Mouse (Mus musculus): Measurements from ENCODE around the gene Rpn1.
"Not testable (repeated sequence)": the region's sequence is repeated elsewhere in the genome, so short reads cannot be mapped to it uniquely, and the experiment has no call there.

Rpn1 gene

GRCm38 (mm10) chr6:88119309-88119708, 35.0 kb downstream of the Rpn1 start:
- no peak for DNase-seq (ENCODE audit: low spot score in 2 of 2)

- no peak for DNase-seq (ENCODE audit: low spot score in 2 of 2)
Observed at GRCm38 (mm10) chr6:88120813-88121212, 36.5 kb downstream of the Rpn1 start.

- no peak for DNase-seq (ENCODE audit: low spot score in 2 of 2)
Observed at GRCm38 (mm10) chr6:88121781-88122180, 37.5 kb downstream of the Rpn1 start.

GRCm38 (mm10) chr6:88123150-88123857, 39.0 kb downstream of the Rpn1 start:
- DNase-seq (ENCODE audit: low spot score in 2 of 2): no peak

- no peak for DNase-seq (ENCODE audit: low spot score in 2 of 2)
Observed at GRCm38 (mm10) chr6:88123858-88124261, 39.6 kb downstream of the Rpn1 start.

GRCm38 (mm10) chr6:88124551-88124950, 40.3 kb downstream of the Rpn1 start:
- no peak for DNase-seq (ENCODE audit: low spot score in 2 of 2)

- DNase-seq (ENCODE audit: low spot score in 2 of 2): not testable (repeated sequence)
Observed at GRCm38 (mm10) chr6:88125815-88126214, 41.5 kb downstream of the Rpn1 start.

- no peak for DNase-seq (ENCODE audit: low spot score in 2 of 2)
Observed at GRCm38 (mm10) chr6:88131521-88131920, 47.2 kb downstream of the Rpn1 start.

GRCm38 (mm10) chr6:88132051-88132450, 47.8 kb downstream of the Rpn1 start:
- no peak for DNase-seq (ENCODE audit: low spot score in 2 of 2)

- no peak for DNase-seq (ENCODE audit: low spot score in 2 of 2)
Observed at GRCm38 (mm10) chr6:88133061-88133460, 48.8 kb downstream of the Rpn1 start.

- DNase-seq (ENCODE audit: low spot score in 2 of 2): no peak
Observed at GRCm38 (mm10) chr6:88133878-88134277, 49.6 kb downstream of the Rpn1 start.

GRCm38 (mm10) chr6:88136201-88136631, 51.9 kb downstream of the Rpn1 start:
- no peak for DNase-seq (ENCODE audit: low spot score in 2 of 2)

- DNase-seq (ENCODE audit: low spot score in 2 of 2): no peak
Observed at GRCm38 (mm10) chr6:88138485-88138884, 54.2 kb downstream of the Rpn1 start.

- peak; percentile 81 to 82 for DNase-seq (ENCODE audit: low spot score in 2 of 2)
Observed at GRCm38 (mm10) chr6:88140264-88140663, 56.0 kb downstream of the Rpn1 start.

GRCm38 (mm10) chr6:88145793-88146192, 61.5 kb downstream of the Rpn1 start:
- DNase-seq (ENCODE audit: low spot score in 2 of 2): no peak

- no peak for DNase-seq (ENCODE audit: low spot score in 2 of 2)
Observed at GRCm38 (mm10) chr6:88146576-88146975, 62.3 kb downstream of the Rpn1 start.

GRCm38 (mm10) chr6:88147411-88148003, 63.2 kb downstream of the Rpn1 start:
- peak in 1 of 2 experiments; percentile 10 for DNase-seq (ENCODE audit: low spot score in 2 of 2)

GRCm38 (mm10) chr6:88151335-88151734, 67.1 kb downstream of the Rpn1 start:
- no peak for DNase-seq (ENCODE audit: low spot score in 2 of 2)

- DNase-seq (ENCODE audit: low spot score in 2 of 2): no peak
Observed at GRCm38 (mm10) chr6:88152127-88152705, 67.9 kb downstream of the Rpn1 start.

GRCm38 (mm10) chr6:88152979-88153378, 68.7 kb downstream of the Rpn1 start:
- no peak for DNase-seq (ENCODE audit: low spot score in 2 of 2)

All from right cerebral cortex, postnatal 36 days (tissue).